Mouse (Mus musculus): ENCODE data around the gene Fibp.

Gene Fibp

GRCm38 (mm10) chr19:5463791-5464562 lies 3.6 kb downstream of the Fibp start:
- DNase-seq (ENCODE audit: low spot score in 2 of 2) = peak; percentile 42 to 71

- no peak for DNase-seq (ENCODE audit: low spot score in 2 of 2)
Observed at GRCm38 (mm10) chr19:5465037-5465436, 4.6 kb downstream of the Fibp start.

DNA sequence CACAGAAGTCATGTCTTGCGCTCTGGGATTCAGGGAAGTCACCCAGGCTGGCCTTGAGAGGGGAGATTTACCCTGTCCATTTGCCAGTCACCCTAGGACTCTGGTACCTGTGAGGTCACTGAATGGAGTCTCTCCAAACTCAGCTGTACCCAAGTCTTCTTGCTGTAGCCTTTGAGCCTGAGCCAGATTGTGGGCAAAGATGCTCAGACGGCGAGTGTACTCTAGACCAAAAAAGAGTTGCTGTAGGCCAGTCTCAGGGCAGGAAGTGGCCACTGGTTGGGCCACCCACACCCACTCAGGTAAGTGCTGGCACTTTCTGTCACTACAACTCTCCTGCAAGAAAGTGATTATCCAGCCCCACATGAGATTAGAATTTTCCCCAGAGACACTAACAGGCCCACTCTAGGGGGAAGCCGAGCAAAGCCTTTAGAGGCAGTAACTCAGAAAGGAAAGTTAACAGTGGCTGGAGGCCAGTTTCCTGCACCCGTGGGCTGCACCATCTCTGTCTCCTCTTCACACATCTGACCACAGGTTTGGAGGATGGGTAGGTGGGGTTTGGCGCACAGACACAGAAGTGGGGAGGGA lies 6.6 kb downstream of the Fibp start:
- DNase-seq (ENCODE audit: low spot score in 2 of 2) = no peak

- DNase-seq (ENCODE audit: low spot score in 2 of 2) = no peak
Observed at GRCm38 (mm10) chr19:5468374-5468773, 8.0 kb downstream of the Fibp start, which contains the start of gene Ctsw. Ctsw (minus strand) TSS chr19:5468507.

DNA sequence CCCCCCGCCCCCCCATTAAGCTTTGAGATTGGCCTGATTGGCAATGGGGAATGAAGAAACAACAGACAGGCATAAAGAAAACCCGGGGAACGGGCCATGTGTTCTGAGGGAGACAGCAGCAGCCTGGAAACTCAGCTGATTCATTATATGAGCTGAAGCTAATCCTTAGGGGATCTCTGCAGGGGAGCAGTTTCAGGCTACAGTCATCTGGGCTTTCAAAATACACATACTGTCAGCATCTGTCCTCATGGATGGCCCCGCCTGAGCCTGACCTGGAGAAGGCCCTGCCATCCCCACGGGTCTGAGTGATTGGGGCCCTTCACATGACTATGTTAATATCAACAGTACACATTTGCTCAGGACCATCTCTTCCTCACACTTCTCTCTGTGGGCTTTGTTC lies 11.4 kb downstream of the Fibp start:
- DNase-seq (ENCODE audit: low spot score in 2 of 2) = no peak

GRCm38 (mm10) chr19:5472857-5473256 lies 12.4 kb downstream of the Fibp start:
- DNase-seq (ENCODE audit: low spot score in 2 of 2) = no peak

GRCm38 (mm10) chr19:5473720-5474119 lies 13.3 kb downstream of the Fibp start, which contains the start of gene Efemp2:
Efemp2 (plus strand) TSS chr19:5473954.
- peak in 1 of 2 experiments; percentile 47 for DNase-seq (ENCODE audit: low spot score in 2 of 2)

DNA sequence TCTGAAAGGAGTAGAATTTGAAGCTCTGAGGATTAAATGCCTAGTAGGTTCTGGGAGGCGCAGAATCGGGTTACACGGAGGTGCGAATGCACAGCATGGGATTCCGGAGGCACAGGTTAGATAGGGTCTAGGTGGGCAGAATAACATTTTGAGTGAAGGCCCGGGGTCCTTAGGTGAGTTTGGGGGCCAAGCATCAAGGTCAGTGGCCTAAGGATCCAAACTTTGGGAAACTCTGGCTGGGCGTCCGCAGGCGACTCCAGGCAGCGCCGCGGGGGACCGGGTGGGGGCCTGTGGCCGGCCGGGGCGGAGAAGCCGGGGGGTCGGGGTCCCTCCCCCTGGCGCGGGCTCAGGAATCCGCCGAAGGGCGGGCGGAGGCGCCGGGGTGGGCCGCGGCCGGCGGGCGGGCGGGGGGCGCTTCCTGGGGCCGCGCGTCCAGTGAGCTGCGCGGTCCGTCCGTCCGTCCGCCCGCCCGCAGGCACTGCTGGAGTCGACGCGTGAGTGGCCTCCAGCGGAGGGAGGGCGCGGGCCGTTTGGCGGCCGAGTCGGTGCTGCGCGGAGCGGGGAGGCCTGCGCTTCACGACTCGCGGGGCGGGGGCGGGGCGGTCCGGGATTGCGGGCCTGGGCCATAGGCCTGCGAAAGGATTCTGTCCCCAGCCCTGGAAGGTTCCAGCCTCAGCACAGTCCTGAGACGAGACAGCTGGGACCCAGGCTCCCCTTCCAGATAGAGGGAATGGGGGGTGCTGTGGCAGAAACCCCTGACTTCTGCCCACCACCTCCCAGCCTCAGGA lies 14.1 kb downstream of the Fibp start:
- no peak for DNase-seq (ENCODE audit: low spot score in 2 of 2)

GRCm38 (mm10) chr19:5475069-5475714 lies 14.8 kb downstream of the Fibp start:
- no peak for DNase-seq (ENCODE audit: low spot score in 2 of 2)

DNA sequence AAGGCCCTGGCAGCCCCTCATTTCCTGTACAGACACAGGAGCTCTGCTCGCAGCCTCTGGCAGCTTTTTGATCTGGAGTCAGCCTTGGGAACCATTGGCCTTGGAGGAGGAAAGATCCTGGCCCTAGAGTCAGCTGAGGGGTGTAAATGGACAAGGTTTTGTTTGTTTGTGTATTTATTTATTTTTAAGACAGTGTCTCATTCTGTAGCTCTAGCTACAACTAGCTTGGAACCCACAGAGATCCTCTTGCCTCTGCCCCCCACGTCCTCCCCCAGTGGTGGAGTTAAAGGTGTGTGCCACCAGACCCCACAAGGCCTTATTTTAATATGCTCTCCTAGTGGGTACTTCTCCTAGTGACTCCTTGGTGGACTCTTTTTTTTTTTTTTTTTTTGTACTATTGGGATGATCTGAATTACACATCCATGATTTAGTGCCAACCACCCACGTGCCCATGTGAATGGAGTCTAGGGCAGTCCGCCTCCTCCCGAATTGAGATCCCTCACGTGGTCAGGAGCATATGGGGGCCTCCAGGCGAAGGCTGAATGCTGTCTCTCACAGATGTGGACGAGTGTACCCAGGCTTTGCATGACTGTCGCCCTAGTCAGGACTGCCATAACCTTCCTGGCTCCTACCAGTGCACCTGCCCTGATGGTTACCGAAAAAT lies 16.7 kb downstream of the Fibp start:
- DNase-seq (ENCODE audit: low spot score in 2 of 2) = no peak

DNA sequence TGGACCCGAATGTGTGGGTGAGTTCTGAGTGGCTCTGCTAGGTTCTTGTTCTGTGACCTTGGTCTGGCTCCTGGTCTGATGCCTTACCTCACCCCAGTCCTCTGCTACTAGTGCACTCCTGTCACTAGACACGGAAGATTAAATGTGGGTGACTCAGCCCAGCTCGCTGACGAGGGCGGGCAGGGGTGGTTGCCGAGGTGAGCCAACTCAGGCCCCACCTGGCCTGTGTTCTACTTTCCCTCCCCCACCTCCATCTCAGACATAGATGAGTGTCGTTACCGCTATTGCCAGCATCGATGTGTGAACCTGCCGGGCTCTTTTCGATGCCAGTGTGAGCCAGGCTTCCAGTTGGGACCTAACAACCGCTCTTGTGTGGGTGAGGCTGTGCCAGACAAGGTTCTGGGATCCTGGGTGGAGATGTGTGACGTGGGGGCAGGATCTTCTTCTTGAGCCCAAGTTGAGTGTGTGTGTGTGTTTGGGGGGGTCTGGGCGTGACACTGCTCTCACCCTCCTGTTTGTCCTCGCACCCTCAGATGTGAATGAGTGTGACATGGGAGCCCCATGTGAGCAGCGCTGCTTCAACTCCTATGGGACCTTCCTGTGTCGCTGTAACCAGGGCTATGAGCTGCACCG lies 17.4 kb downstream of the Fibp start:
- DNase-seq (ENCODE audit: low spot score in 2 of 2) = no peak

DNA sequence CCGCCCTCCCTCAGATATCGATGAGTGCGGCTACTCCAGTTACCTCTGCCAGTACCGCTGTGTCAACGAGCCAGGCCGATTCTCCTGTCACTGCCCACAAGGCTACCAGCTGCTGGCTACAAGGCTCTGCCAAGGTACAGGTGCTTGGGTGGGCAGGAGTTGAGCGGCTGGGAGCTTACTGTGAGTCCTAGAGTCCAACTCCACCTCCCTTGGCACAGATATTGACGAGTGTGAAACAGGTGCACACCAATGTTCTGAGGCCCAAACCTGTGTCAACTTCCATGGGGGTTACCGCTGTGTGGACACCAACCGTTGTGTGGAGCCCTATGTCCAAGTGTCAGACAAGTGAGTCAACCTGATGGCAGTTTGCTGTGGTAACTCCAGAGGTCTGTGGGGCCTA lies 19.6 kb downstream of the Fibp start:
- no peak for DNase-seq (ENCODE audit: low spot score in 2 of 2)

GRCm38 (mm10) chr19:5481398-5481797 lies 21.0 kb downstream of the Fibp start:
- no peak for DNase-seq (ENCODE audit: low spot score in 2 of 2)

GRCm38 (mm10) chr19:5483386-5484359 lies 23.3 kb downstream of the Fibp start:
- DNase-seq (ENCODE audit: low spot score in 2 of 2) = no peak

GRCm38 (mm10) chr19:5484496-5484895 lies 24.1 kb downstream of the Fibp start:
- no peak for DNase-seq (ENCODE audit: low spot score in 2 of 2)

DNA sequence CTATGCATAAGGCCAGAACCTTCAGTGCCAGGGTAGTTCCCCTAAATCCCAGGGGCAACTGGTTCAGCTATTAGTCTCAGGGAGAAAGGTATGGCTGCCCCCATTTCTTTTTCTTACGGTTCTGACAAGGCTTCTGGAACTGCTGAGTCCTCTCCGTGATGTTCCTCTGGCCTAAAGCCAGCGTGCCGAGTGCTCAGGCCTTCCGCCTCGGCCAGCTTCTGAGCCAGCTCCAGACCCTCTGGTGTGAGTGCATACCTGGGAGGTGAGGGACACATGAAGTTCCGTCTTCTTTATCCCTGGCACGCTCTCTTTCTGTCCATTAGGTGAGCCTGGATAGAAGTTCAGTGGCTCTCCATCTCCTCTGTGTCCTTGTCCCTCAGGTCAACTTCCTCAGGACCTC lies 25.0 kb downstream of the Fibp start:
- no peak for DNase-seq (ENCODE audit: low spot score in 2 of 2)

- no peak for DNase-seq (ENCODE audit: low spot score in 2 of 2)
Observed at GRCm38 (mm10) chr19:5485821-5486220, 25.4 kb downstream of the Fibp start.

DNA sequence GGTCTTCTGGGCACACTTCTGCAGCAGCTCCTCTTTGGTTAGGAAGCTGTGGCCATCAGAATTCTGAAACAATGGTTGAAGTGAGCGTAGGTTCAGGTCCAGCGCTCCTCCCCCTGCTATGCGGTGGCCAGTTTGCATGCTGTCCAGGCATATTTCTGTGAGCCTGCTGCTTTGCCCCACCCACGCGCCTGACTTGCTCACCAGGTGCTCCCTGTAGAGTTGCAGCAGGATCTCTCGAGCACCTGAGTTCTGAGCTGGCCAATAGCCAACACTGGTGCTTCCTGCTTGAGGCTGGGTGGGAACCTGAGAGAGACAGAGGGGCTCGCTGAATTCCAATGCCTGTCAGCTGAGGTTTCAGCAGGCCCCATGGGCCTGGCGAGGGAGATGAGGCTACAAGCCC lies 25.9 kb downstream of the Fibp start:
- DNase-seq (ENCODE audit: low spot score in 2 of 2) = no peak

DNA sequence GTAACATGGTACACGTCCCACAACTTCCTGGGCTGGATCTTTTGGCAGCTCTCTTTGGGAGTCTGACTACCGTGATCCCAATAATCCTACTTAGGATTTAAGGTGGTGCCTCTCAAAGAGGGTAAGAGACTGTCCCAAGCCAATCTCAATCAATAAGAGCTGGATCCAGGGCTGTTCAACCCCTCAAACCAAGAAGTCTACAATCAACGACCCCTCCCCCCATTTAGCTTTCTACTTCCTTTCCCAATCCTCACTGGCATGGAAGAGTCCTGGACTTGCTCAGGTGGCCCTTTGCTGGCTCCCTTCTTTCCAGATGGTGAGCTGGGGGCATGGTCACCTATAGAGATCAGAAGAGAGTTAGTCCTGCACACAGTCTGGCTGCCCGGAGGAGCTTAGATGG lies 26.4 kb downstream of the Fibp start:
- DNase-seq (ENCODE audit: low spot score in 2 of 2) = no peak

All from spleen, postnatal 10 days (tissue).